In the genomic region with DNA sequence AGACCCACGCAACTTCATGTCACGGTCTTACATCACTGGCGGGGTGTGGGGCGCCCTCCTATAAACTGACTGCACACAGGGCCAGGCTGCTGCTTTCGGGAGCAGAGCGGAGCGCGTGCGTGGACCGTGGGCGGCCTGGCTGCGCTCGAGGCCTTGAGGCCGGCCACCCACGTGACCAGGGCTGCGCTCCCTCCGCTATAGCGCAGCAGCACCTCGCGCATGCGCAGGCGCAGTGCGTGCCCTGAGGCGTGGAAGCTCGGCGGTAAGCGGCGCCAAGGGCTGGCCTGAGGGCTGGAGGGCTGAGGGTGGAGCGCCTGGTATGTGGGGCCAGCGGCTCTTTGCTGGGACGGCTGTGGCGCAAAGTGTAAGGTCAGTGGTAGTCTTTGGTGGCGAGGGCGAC, we compare ENCODE assay signal across 9 mouse cellular contexts. TPM values are rescaled to one million over a fixed set of nuclear protein-coding genes. Genes with fewer than 3 reads are reported as not detected.
A peak's percentile ranks its signal among the peaks of the same experiment; 100 is the strongest.
DNase-seq lines count a peak whose midpoint lies in the region.
"Had no signal": no experiment of that assay in that cellular context is flagged by ENCODE, and none has a peak within 500 bp of the region (broad histone marks: within the 10 kb centered on the region; RNA-seq: fewer than 3 reads in every experiment).

A gene (plus strand): TSS at position 289 of the 400 bp plus-strand sequence.

- peak; percentile 24 for DNase-seq in adrenal gland, postnatal 10 days
- DNase-seq in adrenal gland, postnatal 4 days (ENCODE audit: low spot score in 2 of 2), result no peak
- peak; percentile 5 for DNase-seq in left cerebral cortex, adult 11 months (ENCODE audit: low spot score)
- no peak for DNase-seq in left cerebral cortex, adult 9 months (ENCODE audit: low spot score in 2 of 2)
- DNase-seq in gastrocnemius, postnatal 14 days, result peak; percentile 33
- DNase-seq in lung, postnatal 4 days, result peak; percentile 36 to 72
- DNase-seq in ovary, postnatal 36 days (ENCODE audit: low spot score), result no peak
- no peak for DNase-seq in embryo, embryonic 11 days
- DNase-seq: cerebellum, adult 11-12 months had no signal

- intact Hi-C loops in gastrocnemius, postnatal 14 days (cut with DNase I; ENCODE audit: low total_unique reads), result loop anchor here (5.0 to 10.0 kb wide), 3 partner anchors 123 to 351 kb away; no protein-coding TSS in a partner anchor

RNA-seq across cellular contexts. Expression of the gene that starts here (rescaled TPM):
- under 1 TPM; 0.51 to 0.75 TPM for total RNA-seq in adrenal gland, postnatal 10 days (2021)
- total RNA-seq in adrenal gland, postnatal 4 days (2021), result under 1 TPM; 0.68 to 0.76 TPM
- total RNA-seq in gastrocnemius, postnatal 14 days (2021), result under 1 TPM; 0.16 to 0.23 TPM

Comparison
In these comparisons a context has a peak if more than half of its experiments do, and no peak if none do; other contexts are left out.
1. DNase-seq: peak in left cerebral cortex, adult 11 months (single experiment) and lung, postnatal 4 days (2 of 2); none in adrenal gland, postnatal 4 days (0 of 2), left cerebral cortex, adult 9 months (0 of 2), ovary, postnatal 36 days (single experiment) and embryo, embryonic 11 days (single experiment).
2. Peak in DNase-seq in adrenal gland, postnatal 10 days; RNA of the gene not detected or under 1 TPM.
3. Peak in DNase-seq in gastrocnemius, postnatal 14 days; RNA of the gene not detected or under 1 TPM.